Mouse (Mus musculus): ENCODE measurements around the gene Bscl2.

Gene Bscl2

DNA sequence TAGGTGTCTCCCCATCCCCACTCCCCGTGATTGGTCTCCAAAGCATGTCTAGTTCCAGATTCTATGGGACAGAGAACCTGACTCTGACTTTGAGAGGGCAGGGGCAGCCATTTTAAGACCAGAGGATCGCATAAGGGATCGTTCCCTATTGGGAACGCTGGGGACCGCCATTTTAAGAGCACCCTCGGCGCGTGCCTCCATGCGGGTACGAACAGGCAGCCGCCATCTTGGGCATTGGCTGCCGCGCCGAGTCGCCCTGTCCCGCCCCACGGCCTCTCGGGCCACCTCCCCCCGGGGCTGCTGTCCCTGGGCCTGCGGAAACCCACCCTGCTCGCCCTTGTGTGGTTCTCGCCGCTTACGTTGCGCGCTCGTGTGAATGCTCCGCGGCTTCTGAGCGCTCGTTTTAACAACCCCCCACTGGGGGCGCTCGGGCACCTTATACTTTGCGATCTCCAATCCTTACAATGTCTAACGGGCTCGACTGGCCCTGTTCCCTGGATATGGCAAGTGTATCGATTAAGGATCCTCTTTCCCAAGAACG is at the start of gene Bscl2:
Gene Bscl2 (plus strand): TSS at position 217 of the 541 bp plus-strand sequence.
- in situ Hi-C loops (cut with MboI), result no loop called here

DNA sequence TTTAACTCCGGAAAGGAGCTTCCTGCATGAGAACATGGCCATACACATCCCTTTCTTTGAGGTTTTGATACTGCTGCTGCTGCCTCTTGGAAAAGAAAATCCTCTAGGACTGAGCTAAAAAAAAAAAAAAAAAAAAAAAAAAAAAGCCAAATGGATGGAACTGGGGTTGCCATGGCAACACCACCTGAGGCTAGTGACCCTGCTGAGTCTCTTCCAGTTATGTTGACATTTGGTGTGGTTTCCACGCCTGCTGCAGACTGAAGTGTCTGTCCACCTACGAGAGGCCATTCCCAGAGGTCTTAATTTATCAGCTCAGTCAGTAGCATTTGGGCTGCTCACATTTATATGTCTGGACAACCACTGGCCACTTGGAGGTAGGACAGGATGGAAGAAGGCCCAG is 48.7 kb upstream of the Bscl2 start:
- in situ Hi-C loops (cut with MboI), result no loop called here

DNA sequence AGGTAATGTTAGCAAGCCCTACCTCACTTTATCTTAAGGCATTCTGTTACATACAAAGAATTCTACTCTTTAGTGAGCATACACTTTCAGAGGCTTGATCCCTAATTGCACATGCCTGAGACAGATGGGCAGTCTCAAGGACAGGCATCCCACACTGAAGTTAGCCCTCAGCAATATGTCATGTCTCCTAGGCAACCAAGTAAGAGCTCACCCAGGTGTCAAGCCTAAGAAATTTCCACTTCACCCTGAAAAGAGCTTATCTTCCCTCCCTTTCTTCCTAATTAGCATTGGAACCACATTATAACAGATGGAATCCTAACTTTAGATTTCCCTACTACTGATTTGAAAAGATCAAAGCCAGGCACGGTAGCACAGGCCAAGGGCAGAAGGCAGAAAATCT is 48.1 kb upstream of the Bscl2 start:
- in situ Hi-C loops (cut with MboI), result no loop called here

DNA sequence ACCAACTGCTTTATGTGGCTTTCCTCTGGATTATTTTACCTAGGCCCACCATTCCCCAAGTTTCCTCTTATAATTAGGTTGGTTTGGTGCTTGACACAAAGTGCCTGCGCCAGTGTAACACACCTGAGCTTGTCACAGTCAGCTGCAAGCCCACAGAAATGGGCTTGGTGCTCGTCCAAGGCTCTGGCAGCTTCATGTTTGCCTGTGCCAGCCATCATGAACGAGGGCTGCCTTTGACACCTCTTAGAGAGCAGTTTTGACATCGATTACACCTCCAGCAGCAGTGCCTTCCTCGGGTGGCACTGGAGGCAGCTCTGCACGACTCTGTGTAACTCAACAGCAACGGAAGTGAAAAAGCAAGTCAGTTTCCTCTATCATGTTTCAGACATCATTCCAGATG is 47.1 kb upstream of the Bscl2 start:
- in situ Hi-C loops (cut with MboI), result no loop called here

DNA sequence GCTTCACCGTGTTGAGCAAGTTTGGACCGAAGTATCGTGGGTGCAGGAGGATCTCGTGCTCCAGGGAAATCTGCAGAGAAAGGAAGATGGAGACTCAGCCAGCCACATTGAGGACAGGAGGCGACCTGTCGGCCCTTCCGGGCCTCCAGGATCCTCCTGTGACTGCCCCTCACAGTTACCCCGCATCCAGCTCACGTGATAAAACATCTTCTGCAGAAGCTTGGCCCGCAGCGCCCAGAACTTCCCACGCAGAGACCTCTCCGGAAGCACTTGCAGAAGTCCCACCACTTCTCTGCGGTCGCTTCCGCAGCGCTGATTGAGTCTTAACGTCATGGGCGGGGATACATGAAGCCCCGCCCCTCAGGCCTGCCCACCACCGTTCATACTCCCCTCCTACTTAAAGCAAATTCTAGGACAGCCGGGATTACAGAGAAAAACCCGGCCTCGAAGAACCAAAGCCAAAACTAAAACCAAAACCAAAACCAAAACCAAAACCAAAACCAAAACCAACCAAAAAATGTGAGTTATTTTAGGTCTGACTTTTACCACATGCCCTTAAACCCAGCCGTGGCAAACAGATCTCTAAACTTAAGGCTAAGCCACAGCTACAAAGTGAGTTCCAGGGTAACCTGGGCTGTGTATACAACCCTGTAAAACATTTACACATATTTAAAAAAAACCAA is 38.9 kb upstream of the Bscl2 start, which contains the start of gene Polr2g:
Gene Polr2g (minus strand): TSS at position 314 of the 683 bp plus-strand sequence.
- in situ Hi-C loops (cut with MboI), result no loop called here

DNA sequence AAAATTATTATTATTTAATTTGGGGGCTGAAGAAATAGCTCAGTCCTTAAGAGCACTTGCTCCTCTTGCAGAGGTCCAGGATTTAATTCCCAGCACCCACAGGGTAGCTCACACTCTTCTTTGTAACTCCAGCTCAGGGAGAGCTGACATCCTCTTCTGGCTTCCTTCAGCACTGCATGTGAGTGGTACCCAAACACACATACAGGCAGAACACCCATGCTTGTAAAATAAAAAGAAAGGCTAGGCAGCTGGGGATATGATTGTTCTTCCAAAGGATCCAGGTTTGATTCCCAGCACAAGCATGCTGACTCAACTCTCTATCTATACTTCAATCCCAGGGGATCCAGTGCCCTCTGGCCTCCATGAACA is 38.3 kb upstream of the Bscl2 start:
- in situ Hi-C loops (cut with MboI), result no loop called here

DNA sequence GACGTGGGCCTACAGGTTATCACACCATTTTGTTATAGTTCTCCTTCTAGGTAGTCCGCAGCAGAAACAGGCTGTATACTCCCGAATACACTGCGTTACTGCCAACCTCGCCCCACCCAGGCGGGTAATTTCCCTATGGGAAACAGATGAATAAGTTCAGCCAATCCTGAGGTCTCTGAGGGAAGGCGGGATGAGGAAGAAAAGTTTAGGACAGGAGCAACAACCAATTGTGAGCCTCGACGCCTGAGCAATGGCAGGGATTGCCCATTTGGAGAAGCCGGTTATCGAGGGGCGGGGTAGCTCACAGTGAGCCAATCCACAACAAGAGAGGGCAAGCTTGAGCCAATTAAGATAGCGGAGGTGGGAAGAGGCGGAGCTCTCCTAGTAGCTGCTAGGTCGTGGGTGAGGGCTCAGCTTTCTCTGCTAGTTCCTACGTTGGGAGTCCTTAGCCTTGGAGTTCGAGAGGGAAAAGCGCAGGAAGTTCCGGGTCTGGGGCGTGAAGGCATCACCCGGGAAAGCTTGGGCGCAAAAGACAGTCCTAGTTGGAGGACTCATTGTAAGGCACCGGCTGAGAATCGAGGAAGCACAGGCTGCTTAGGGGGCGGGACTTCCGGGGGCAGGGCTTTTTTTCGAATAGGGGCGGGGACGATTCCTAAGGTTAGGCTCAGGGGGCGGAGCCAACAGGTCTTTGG is 35.0 kb upstream of the Bscl2 start, which contains the start of gene Zbtb3:
Gene Zbtb3 (plus strand): TSS at position 426 of the 692 bp plus-strand sequence.
- in situ Hi-C loops (cut with MboI), result no loop called here

DNA sequence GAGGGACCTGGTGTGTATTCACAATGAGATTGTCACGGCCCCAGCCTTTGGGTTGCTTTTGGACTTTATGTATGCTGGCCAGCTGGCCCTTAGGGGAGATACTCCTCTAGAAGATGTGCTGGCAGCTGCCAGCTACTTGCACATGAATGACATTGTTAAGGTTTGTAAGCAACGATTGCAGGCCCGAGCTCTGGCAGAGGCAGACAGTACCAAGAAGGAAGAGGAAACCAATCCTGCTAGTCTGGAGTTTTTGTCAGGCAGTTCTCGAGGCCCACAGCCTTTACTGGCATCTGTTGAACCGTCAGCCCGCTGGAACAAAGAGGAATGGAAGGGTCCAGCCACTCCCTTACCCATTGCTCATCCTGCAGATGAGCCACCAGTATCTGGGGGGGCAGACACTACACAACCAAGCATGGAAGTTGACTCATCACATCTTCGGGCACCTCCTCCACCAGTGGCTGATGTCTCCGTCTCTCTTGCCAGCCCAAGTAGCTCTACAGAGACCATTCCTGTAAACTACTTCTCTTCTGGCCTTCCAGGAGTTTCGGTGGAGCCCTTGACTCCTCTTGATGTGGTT is 34.0 kb upstream of the Bscl2 start:
- in situ Hi-C loops (cut with MboI), result no loop called here

DNA sequence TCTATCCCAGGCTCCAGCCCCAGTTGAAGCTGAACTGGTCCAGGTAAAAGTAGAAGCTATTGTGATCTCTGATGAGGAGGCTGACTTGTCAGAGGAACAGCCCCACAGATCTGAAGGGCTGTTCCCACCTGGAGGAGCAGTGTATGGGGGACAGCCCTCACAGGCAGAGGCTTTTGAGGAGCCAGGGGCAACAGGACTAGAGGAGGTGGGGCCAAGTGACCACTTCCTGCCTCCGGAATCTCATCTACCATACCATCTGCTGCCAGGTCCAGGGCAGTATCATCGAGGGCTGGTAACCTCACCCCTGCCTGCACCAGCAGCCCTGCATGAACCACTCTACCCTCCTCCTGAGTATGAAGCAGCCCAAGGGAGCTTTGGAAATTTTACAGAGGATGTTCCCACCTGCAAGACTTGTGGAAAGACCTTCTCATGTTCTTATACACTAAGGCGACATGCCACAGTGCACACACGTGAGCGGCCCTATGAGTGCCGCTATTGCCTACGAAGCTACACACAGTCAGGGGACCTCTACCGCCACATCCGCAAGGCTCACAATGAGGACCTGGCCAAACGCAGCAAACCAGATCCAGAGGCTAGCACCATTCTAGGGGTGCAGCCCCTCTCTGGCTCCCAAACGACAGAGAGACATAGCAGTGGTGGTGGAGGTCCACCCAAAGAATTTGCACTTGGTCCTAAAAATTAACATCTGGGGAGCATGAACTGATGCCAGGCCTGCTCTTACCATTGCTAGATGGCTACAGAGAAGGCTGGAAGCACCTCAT is 33.2 kb upstream of the Bscl2 start:
- in situ Hi-C loops (cut with MboI), result no loop called here

DNA sequence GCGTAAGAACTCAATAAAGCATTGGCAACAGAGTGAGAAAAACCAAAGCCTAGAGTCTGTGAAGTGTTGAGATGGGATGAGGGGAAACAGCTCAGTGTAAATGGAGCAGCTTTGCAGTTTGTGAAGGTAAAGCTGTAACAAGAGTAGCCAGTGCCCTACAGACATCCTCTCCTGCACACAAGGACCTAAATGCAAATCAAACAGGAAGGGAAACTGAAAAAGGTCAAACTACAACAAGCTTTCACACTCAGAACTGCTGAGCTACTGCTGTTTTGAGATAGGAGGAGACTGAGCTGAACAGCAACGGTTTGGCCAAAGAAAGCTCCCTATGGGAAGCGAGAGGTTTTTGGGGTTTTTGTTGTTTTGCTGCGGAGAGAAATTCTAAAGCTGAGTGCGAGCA is 30.5 kb upstream of the Bscl2 start:
- in situ Hi-C loops (cut with MboI), result no loop called here

DNA sequence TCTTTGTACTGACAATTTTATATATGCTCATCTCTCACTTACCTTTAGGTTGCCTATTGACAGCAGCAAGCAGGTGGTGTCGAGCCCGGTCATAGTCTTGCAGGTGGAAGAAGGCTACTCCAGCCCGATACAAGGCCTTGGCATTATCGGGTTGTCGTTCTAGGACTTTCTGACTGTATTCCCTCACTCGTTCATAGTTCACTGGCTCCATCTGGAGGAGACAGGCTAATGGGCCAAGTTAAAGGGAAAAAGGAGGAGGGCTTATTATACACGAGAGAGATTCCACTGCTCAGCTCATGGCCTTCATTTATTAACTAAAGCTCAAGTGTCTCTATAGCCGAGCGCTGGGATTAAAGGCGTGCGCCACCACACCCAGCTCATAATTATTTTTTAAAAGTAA is 21.5 kb upstream of the Bscl2 start:
- in situ Hi-C loops (cut with MboI), result no loop called here

DNA sequence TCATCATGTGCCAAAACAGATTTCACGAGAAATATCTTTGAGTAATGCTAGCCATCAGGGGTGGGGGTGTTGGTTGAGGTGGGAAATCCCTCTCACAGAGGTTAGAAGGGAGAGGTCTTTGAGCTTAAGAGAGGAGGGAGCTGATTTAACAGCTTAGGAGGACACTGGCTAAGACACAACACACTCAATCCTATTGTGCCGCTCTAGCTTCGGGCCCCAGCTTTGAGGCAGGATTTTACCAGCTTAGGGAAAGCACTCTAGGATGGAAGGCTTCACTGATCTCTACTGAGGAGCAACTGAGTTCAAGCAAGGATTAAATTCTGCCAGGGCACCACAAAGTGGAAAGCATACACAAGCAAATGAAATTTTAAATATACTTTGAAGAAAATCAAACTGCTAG is 20.3 kb upstream of the Bscl2 start:
- in situ Hi-C loops (cut with MboI), result no loop called here

DNA sequence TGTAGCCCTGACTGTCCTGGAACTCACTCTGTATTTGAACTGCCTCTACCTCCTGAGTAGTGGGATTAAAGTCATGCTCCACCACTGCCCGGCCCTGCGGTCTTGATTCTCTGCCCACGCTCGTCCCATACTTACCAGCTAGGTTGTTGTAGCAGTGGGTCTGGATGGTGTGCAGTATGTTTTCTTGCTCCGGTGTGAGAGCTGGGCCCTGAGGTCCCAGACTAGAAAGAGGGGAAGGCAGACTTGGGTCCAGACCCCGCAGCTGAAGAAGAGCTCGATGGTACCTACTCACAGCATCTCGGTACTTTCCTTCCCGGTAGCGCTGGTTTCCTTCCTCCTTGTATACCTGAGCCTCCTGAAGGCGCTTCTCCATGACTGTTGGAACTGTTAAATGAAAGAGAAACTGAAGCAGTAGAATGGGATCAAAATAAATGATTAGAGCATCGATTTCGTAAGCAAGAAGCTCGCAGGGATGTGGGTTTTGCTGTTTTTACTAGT is 18.9 kb upstream of the Bscl2 start:
- in situ Hi-C loops (cut with MboI), result no loop called here

DNA sequence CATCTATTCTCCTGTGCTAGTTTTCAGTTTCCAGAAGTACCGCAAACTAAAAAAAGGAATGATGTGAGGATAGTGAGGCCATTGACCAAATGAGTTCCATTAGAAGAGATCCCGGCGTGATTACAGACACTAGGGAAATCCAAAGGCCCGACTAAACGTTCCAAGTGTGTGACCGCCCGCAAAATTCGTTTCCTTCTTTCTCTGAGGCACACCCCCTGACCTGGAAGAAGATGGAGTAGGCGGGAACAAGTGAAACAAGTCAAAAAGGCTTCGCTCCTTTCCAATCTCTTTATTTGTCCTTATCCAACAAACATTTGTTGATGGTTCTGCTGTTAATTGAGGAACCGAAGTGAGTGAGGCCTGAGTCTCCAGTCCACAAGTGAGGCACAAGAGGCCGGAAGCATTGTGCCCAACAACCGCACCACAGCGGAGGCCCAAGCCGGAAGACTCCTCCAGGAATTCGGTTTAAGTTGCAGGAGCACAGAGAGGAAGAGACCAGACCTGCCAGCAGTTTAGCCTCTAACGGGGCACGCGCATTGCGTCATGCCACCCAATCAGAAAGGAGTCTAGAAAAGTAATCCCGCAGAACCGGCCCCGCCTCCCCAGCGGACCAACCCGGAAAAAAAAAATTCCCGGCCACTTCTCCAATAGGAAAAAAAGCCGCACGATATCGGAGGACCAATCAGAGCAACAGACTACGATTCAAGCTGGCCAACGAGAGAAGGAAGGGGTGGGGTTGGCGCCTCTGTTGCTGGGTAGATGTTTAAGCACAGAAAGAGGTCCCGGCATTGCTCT is 18.3 kb upstream of the Bscl2 start, which contains the start of gene Ttc9c:
Gene Ttc9c (minus strand): TSS at position 533 of the 795 bp plus-strand sequence.
- in situ Hi-C loops (cut with MboI), result no loop called here

DNA sequence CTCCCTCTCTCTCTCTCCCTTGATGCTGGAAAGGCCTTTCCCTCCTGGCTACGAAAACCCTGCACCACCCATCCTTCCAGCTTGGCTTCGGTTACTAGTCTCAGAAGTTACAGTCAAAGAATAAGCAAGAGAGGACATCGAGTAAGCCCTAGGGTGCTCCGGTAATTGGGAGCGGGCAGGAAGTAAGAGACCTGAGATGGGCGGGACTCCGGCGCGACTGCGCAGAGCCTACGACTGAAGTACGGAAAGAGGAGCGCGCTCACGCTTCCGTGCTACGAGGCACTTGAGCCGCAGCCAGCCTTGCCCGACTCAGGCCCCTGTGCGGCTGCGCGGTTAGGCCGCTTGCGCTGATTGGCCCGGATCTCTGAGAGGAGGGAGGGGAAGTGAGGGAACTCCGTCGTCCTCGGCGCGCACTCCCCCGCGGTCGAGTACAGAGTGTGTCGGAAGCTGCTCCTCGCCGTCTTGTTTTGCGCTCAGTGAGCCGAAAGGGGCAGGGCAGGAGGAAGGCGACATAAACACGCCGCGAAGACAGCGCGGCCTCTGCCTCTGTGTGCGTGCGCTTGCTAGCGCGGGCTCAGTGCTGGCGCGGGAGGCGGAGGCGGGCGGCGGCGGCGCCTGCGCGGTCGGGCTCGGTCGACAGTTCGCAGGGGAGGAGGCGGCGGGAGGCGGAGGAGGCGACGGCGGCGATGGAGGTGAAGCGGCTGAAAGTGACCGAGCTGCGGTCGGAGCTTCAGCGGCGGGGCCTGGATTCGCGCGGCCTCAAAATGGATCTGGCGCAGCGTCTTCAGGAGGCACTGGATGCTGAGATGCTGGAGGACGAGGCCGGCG is 17.5 kb upstream of the Bscl2 start, which contains the start of gene Hnrnpul2:
Gene Hnrnpul2 (plus strand): TSS at position 415 of the 828 bp plus-strand sequence.
- in situ Hi-C loops (cut with MboI), result no loop called here

DNA sequence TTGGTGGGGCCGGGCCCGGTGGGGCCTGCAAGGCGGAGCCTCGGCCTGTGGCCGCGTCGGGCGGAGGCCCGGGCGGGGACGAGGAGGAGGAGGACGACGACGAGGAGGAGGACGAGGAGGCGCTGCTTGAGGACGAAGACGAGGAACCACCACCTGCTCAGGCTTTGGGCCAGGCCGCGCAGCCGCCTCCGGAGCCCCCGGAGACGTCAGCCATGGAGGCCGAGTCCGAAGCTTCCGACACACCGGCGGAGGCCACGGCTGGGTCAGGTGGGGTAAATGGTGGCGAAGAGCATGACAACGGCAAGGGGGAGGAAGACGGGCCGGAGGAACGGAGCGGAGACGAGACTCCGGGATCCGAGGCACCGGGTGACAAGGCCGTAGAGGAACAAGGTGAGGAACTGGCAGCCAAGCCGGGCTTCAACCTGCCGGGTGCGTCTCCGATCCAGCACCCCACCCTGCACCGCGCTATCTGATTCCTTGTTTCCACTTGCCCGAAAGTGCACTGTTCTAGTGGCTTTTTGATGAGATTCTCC is 16.8 kb upstream of the Bscl2 start:
- in situ Hi-C loops (cut with MboI), result no loop called here

DNA sequence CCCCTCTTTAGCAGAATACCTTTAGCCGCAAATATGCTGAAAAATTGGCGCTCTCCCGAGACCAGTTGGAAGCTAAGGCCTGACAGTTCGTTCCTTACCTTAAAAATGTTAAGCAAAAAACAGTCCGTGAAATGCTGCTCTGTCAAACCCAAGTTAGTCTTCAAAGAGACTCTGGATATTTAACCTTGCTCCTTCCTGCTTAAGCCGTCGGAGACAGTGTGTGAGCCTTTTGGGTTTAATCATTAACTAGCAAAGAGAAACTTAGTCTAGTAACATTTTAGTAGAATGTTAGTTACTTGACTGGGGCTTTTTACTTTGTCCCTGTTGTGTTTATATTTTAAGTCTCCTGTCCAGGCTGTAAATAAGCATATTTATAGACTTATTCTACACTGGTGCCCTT is 16.1 kb upstream of the Bscl2 start:
- in situ Hi-C loops (cut with MboI), result no loop called here

DNA sequence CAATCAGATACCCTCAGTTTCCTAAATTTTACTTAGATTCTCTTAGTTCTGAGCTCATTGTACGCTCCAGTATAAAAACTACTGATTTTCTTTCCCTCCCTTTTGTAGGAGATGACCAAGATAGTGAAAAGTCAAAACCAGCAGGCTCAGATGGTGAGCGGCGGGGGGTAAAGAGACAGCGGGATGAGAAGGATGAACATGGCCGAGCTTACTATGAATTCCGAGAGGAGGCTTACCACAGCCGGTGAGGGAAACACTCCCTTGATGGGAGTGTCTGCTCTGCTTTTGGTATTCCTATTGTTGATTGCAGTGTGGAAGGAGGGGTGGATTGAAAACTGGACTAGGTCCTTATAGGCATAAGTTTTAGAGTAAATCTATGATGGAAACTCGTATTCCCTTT is 14.6 kb upstream of the Bscl2 start:
- in situ Hi-C loops (cut with MboI), result no loop called here

DNA sequence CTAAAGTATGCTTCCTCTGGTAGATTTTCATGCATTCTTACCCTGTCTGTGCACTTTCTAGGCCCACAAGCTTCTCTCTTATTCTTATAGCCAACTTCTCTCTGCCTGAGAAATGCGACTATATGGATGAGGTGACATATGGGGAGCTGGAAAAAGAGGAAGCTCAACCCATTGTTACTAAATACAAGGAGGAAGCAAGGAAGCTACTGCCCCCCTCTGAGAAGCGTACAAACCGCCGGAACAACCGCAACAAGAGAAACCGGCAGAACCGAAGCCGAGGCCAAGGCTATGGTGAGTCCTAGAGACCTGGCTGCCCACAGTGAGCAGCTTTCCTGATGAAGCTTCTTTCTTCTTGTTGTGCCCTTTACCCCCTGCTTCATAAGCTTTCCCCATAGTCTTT is 7.6 kb upstream of the Bscl2 start, which contains the start of gene AC129217.1:
Gene AC129217.1 (plus strand): TSS at position 114 of the 400 bp plus-strand sequence.
- in situ Hi-C loops (cut with MboI), result no loop called here

DNA sequence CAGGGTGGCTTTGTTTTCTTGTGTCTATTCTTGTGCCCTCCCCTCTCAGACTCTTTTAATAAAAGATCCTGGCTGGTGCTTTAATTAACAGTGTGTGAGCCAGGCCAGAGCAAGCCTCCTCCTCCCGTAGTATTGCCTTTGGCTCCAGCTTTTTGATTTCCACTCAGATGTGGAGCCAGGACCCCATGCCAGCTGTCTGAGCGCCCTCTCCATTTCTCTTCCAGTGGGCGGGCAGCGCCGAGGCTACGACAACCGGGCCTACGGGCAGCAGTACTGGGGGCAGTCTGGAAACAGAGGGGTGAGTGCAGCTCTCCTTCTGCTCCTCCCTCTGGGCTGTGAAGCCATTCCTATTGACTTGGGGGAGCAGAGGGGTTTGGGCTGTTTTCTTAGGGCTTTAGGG is 6.6 kb upstream of the Bscl2 start:
- in situ Hi-C loops (cut with MboI), result no loop called here
